Mouse (Mus musculus) embryonic facial prominence, embryonic 15.5 days (tissue): ENCODE data around the gene Tubb2b. TPM values are rescaled to one million over a fixed set of nuclear protein-coding genes. Genes with fewer than 3 reads are reported as not detected.

ENCODE experiments used
- ATAC-seq: fragments of 200-750 bp; cut with Nextera tagmentation; 2 replicates; pipeline ENCODE4 v1.8.0; 2017; ENCODE audit warnings: low read depth, moderate TSS enrichment; ENCODE audit not compliant: insufficient number of reproducible peaks, low FRiP score, low TSS enrichment
- H3K27ac ChIP-seq: fragments of 300-500 bp; sonication (generic); replicated peaks from 2 replicates; pipeline ENCODE4 v1.5.1; 2015; ENCODE audit warnings: mild to moderate bottlenecking, inconsistent platforms
- H3K27me3 ChIP-seq: fragments of 300-500 bp; sonication (generic); 2 replicates; pipeline ENCODE4 v1.6.1; 2015; ENCODE audit warnings: inconsistent platforms
- H3K36me3 ChIP-seq: fragments of 300-500 bp; sonication (generic); 2 replicates; pipeline ENCODE4 v1.6.1; 2015; ENCODE audit warnings: mild to moderate bottlenecking, inconsistent platforms
- H3K4me1 ChIP-seq: fragments of 300-500 bp; sonication (generic); 2 replicates; pipeline ENCODE4 v1.6.1; 2015; ENCODE audit warnings: inconsistent platforms
- H3K4me2 ChIP-seq: fragments of 300-500 bp; sonication (generic); replicated peaks from 2 replicates; pipeline ENCODE4 v1.6.1; 2015; ENCODE audit warnings: mild to moderate bottlenecking, inconsistent platforms
- H3K4me3 ChIP-seq: fragments of 300-500 bp; sonication (generic); replicated peaks from 2 replicates; pipeline ENCODE4 v1.5.1; 2015; ENCODE audit warnings: mild to moderate bottlenecking, inconsistent platforms
- H3K9ac ChIP-seq: fragments of 300-500 bp; sonication (generic); 2 replicates; pipeline ENCODE4 v1.6.1; 2015; ENCODE audit warnings: inconsistent platforms
- H3K9me3 ChIP-seq: fragments of 300-500 bp; sonication (generic); replicated peaks from 2 replicates; pipeline ENCODE4 v1.6.1; 2016; ENCODE audit warnings: inconsistent platforms
- WGBS: fragments of 180-500 bp; shearing (Covaris S2); methylation state at CpG from one replicate; pipeline ENCODE4 v1.1.7; 2015; 5-methylcytosine and 5-hydroxymethylcytosine counted together
- polyA plus RNA-seq: library from polyadenylated mRNA; unstranded; fragments of >200 nt; fragmentation: Nextera tagmentation; extraction: Ambion mirVana; gene quantifications from 2 replicates; pipeline ENCODE4 v1.2.1, GENCODE M21; 2015

The Tubb2b gene
- polyA plus RNA-seq, 1 experiment from 2014 or later, result 55.4 TPM

GRCm38 (mm10) chr13:34119406-34119805 is 10.9 kb downstream of the Tubb2b start:
- Histone ChIP-seq H3K9me3 (no peaks in the 10 kb centered on the region), H3K4me1 (no peaks in the 10 kb centered on the region), H3K36me3 (no peaks in the 10 kb centered on the region), H3K4me3 (no peak overlapping the region), H3K27me3 (no peaks in the 10 kb centered on the region), H3K9ac (no peak overlapping the region), H3K27ac (no peak overlapping the region), H3K4me2 (no peak overlapping the region)
- ATAC-seq, result no peak
- 52% methylated on average over 4 of the region's 4 CpGs for WGBS

DNA sequence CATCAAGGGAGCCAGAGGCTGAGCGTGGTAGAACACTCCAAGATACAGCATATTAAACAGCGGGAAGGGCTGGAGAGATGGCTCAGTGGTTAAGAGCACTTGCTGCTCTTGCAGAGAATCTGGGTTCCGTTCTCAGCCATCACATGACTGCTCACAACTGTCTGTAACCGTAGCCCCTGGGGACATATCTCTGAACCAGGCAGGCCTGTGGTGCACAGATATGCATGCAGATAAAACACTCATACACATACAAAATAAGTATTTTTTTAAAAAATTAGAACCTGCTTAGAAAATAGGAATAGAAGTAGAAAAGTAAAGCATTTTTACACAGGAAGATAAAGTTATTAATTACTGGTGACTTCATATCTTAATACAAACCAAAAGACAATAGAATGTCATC is 11.4 kb downstream of the Tubb2b start:
- ATAC-seq, result no peak
- Histone ChIP-seq H3K27ac (no peak overlapping the region), H3K9me3 (no peaks in the 10 kb centered on the region), H3K36me3 (no peaks in the 10 kb centered on the region), H3K4me2 (no peak overlapping the region), H3K4me1 (no peaks in the 10 kb centered on the region), H3K9ac (no peak overlapping the region), H3K4me3 (no peak overlapping the region), H3K27me3 (no peaks in the 10 kb centered on the region)
- WGBS, result 68% methylated on average over 4 of the region's 4 CpGs

DNA sequence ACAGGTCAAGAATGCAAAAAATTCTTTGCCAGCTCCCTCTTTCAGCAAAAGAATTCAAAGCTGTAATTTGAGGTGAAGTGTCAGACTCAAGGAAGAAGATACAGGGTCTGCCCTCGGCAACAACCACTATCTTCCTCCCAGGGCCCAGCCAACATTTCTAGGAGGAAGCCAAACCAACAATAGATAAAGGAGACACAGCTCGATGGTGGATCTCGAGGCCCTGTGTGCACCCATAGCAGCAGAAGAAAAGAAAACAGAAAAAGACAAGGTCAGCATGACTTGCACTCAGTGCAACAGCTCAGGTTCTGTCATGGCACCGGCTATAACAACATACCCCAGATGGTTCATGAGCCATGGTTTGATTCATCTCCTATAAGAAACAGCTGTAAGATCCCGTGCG is 13.8 kb downstream of the Tubb2b start:
- 65% methylated on average over 6 of the region's 6 CpGs for WGBS
- Histone ChIP-seq H3K4me3 (no peak overlapping the region), H3K4me2 (no peak overlapping the region), H3K36me3 (no peaks in the 10 kb centered on the region), H3K9ac (no peak overlapping the region), H3K27ac (no peak overlapping the region), H3K9me3 (no peaks in the 10 kb centered on the region), H3K27me3 (no peaks in the 10 kb centered on the region), H3K4me1 (peaks cover 5% of the 10 kb centered on the region; the same call in 1 of the 2 replicates)
- ATAC-seq, result no peak

DNA sequence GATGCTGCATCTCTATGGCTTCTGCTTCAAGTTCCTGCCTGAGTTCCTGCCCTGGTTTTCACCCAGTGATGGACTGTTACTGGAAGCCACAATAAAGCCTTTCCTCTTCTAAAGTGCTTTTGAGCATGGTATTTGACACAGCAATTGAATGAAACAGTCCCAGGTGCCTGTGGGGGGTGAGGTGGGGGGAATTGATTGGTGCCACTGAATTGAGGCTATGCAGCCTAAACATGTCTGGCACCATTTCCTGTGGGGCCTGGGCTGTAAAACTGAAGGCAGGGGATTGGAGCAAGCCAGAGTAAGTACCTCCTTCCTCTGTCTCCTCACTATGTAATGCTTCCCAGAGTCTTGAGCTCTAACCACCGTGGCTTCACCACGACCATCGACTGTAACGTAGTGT is 15.6 kb downstream of the Tubb2b start:
- Histone ChIP-seq H3K9me3 (no peaks in the 10 kb centered on the region), H3K36me3 (no peaks in the 10 kb centered on the region), H3K27ac (no peak overlapping the region), H3K27me3 (no peaks in the 10 kb centered on the region), H3K4me2 (no peak overlapping the region), H3K4me3 (no peak overlapping the region), H3K9ac (no peak overlapping the region), H3K4me1 (peaks cover 5% of the 10 kb centered on the region; the same call in 1 of the 2 replicates)
- WGBS, result 75% methylated on average over 4 of the region's 4 CpGs
- ATAC-seq, result no peak

GRCm38 (mm10) chr13:34113086-34113485 is 17.2 kb downstream of the Tubb2b start:
- no peak for ATAC-seq
- H3K4me2 ChIP-seq, result no peak overlapping the region
- H3K4me1 ChIP-seq, result peaks cover 5% of the 10 kb centered on the region; the same call in 1 of the 2 replicates
- no peaks in the 10 kb centered on the region for H3K9me3 ChIP-seq
- no peaks in the 10 kb centered on the region for H3K36me3 ChIP-seq
- no peak overlapping the region for H3K27ac ChIP-seq
- no peak overlapping the region for H3K9ac ChIP-seq
- H3K4me3 ChIP-seq, result no peak overlapping the region
- 91% methylated on average over 3 of the region's 3 CpGs for WGBS
- H3K27me3 ChIP-seq, result no peaks in the 10 kb centered on the region

DNA sequence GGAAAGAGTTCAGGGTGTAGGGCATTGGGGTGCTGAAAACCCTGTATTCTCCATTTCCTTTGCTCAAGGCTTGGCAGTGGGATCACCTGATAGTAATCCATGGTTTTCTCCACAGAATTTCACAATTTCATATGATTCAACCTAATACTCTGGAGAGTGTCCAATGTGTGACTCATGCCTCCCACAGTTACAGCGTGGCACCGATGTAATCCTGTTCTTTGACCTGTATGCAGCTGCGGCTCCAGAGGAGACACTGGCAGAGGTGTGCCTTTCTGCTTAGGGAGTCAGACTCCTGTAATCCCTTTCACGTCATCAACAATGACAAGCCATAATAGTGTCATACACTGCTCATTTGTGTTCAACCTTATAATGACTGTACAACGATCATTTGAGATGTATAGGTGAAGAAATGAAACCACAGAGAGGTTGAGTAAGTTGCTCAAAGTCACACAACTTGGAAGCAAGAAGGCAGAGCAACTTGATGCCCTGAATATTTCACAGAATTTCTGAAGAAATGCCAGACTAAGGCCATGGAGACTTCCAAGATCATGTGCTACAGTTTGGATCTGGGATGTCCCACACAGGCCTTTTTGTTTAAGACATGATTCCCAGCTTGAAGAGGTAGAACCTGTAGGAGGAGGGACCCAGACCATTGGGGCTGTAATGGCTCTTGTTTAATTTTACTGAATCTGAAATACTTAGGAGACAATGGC is 17.7 kb downstream of the Tubb2b start:
- peaks cover 5% of the 10 kb centered on the region; the same call in 1 of the 2 replicates for H3K4me1 ChIP-seq

DNA sequence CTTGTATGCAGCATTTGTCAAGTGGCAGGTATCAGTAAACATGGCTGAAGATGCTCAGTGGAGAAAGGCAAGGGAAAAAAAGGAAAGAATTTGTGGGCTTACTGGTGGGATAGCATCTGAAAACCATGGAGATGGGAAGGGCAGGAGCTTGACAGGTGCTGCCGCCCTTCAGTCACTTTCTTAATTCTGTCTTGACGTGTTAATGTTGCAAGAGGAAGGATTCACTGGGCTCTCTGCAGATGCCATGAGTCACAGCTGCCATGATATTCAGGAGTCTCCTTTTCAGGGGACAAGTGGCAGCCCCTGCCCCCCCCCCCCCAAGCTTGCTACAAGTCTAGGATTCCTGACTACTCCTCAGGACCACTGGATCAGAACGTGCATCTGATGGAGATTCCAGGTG is 18.4 kb downstream of the Tubb2b start:
- H3K4me2 ChIP-seq, result no peak overlapping the region
- no peaks in the 10 kb centered on the region for H3K27me3 ChIP-seq
- no peak overlapping the region for H3K27ac ChIP-seq
- no peaks in the 10 kb centered on the region for H3K36me3 ChIP-seq
- no peak for ATAC-seq
- 81% methylated on average over 3 of the region's 3 CpGs for WGBS
- H3K9me3 ChIP-seq, result no peaks in the 10 kb centered on the region
- no peak overlapping the region for H3K9ac ChIP-seq
- no peak overlapping the region for H3K4me3 ChIP-seq
- peaks cover 5% of the 10 kb centered on the region; the same call in 1 of the 2 replicates for H3K4me1 ChIP-seq

More for the DNA sequence above, 17.7 kb downstream of the Tubb2b start:
- ATAC-seq, result no peak
- H3K4me3 ChIP-seq, result no peak overlapping the region
- H3K27me3 ChIP-seq, result no peaks in the 10 kb centered on the region
- H3K4me2 ChIP-seq, result no peak overlapping the region
- H3K9ac ChIP-seq, result no peak overlapping the region
- no peak overlapping the region for H3K27ac ChIP-seq
- 64% methylated on average over 5 of the region's 5 CpGs for WGBS
- no peaks in the 10 kb centered on the region for H3K36me3 ChIP-seq
- no peaks in the 10 kb centered on the region for H3K9me3 ChIP-seq

GRCm38 (mm10) chr13:34111019-34111418 is 19.2 kb downstream of the Tubb2b start:
- no peak overlapping the region for H3K4me2 ChIP-seq
- H3K4me3 ChIP-seq, result no peak overlapping the region
- H3K4me1 ChIP-seq, result peaks cover 5% of the 10 kb centered on the region; the same call in 1 of the 2 replicates
- 65% methylated on average over 5 of the region's 5 CpGs for WGBS
- H3K27me3 ChIP-seq, result no peaks in the 10 kb centered on the region
- no peak for ATAC-seq
- H3K27ac ChIP-seq, result no peak overlapping the region
- no peaks in the 10 kb centered on the region for H3K9me3 ChIP-seq
- no peak overlapping the region for H3K9ac ChIP-seq
- no peaks in the 10 kb centered on the region for H3K36me3 ChIP-seq

DNA sequence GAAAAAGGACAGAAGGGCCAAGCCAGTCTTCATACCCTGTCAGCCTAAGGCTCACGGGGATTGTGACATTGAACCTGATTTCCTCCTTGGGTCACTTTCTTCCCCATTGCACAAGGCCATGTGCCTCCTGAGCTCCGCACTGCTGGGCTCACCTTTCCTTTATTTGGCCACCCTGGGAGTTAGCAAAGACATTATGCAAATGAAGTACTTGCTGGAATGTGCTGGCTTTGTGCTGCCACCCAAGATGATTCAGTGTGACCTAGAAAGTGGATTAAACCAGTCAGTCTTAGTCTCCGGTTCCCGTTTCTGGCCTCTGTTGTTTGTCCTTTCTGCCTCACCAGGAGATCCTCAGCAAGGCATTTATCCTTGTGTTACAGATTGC is 20.6 kb downstream of the Tubb2b start:
- H3K27ac ChIP-seq, result no peak overlapping the region
- H3K4me3 ChIP-seq, result no peak overlapping the region
- no peaks in the 10 kb centered on the region for H3K36me3 ChIP-seq
- no peak overlapping the region for H3K4me2 ChIP-seq
- WGBS, result 50% methylated on average over 4 of the region's 4 CpGs
- no peak overlapping the region for H3K9ac ChIP-seq
- no peaks in the 10 kb centered on the region for H3K27me3 ChIP-seq
- H3K9me3 ChIP-seq, result no peaks in the 10 kb centered on the region
- ATAC-seq, result no peak
- H3K4me1 ChIP-seq, result peaks cover 5% of the 10 kb centered on the region; the same call in 1 of the 2 replicates

DNA sequence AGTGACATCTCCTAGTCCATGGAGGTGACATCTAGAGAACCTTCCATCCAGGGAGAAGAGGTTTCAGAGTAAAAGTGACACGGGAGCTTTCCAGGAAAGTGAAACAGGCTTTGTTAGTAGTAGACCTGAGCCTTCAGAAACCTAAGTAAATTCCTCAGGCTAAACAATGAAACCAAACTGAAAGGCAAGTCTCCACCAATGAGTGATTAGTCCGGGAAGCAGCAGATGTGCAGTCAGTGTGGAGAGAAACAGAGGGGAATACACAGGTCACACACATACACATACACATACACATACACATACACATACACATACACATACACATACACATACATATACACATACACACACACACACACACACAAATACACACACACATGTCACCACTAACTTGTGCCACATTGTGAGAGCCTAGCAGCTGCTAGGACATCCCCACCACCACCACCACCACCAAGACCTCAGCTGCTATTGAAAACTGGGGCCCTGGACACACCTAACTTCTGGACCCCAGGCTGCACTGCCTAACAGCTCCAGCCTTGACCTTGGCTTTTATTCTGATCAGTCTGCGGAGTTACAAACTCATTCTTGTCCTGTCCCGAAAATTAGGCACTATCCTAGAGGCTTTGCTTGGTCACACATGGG is 21.1 kb downstream of the Tubb2b start:
- Histone ChIP-seq H3K4me3 (no peak overlapping the region), H3K36me3 (no peaks in the 10 kb centered on the region), H3K27ac (no peak overlapping the region), H3K4me1 (peaks cover 5% of the 10 kb centered on the region; the same call in 1 of the 2 replicates), H3K4me2 (no peak overlapping the region), H3K9ac (no peak overlapping the region), H3K9me3 (no peaks in the 10 kb centered on the region), H3K27me3 (no peaks in the 10 kb centered on the region)
- no peak for ATAC-seq
- 76% methylated on average over 4 of the region's 4 CpGs for WGBS

DNA sequence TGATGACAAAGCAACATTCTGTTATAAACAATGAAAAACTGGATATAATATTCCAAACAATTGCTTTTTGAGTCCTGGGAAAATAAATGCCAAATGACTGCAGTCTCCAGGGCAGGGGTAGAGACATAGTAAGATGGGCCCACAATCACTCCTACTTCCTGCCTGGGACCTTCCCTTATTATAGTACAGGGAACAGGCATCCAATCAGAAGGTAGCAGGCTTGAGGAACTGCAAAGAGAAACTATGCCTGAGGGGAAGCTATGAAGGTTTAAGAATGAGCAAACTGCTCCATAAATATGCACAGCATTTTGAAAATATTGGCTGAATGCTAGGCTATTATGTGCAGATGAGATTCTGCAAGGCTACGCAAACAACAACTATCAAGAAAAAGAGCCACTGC is 23.3 kb downstream of the Tubb2b start:
- no peaks in the 10 kb centered on the region for H3K27me3 ChIP-seq
- H3K27ac ChIP-seq, result no peak overlapping the region
- 90% methylated on average over 1 of the region's 1 CpGs for WGBS
- H3K4me2 ChIP-seq, result no peak overlapping the region
- H3K9ac ChIP-seq, result no peak overlapping the region
- H3K4me3 ChIP-seq, result no peak overlapping the region
- no peaks in the 10 kb centered on the region for H3K9me3 ChIP-seq
- no peak for ATAC-seq
- no peaks in the 10 kb centered on the region for H3K4me1 ChIP-seq
- no peaks in the 10 kb centered on the region for H3K36me3 ChIP-seq

GRCm38 (mm10) chr13:34106256-34106655 is 24.0 kb downstream of the Tubb2b start:
- Histone ChIP-seq H3K9me3 (no peaks in the 10 kb centered on the region), H3K9ac (no peak overlapping the region), H3K4me2 (no peak overlapping the region), H3K27me3 (no peaks in the 10 kb centered on the region), H3K4me1 (no peaks in the 10 kb centered on the region), H3K36me3 (no peaks in the 10 kb centered on the region), H3K4me3 (no peak overlapping the region), H3K27ac (no peak overlapping the region)
- WGBS, result 82% methylated on average over 2 of the region's 2 CpGs
- ATAC-seq, result no peak
